Mouse (Mus musculus): ENCODE measurements around the gene Tnr.

- TF ChIP-seq POLR2A (IDR thresholded peaks at IDR 0.05; ENCODE audit: low read depth, low read length) (no peak), CTCF (IDR thresholded peaks at IDR 0.05; ENCODE audit: extremely low read depth, insufficient read depth, insufficient read length, insufficient replicate concordance) (no peak)
Measured at GRCm38 (mm10) chr1:159977786-159978185, 454.2 kb downstream of the Tnr start.
